Mouse (Mus musculus): ENCODE data around the gene C1rl.
"Not testable (repeated sequence)": the region's sequence is repeated elsewhere in the genome, so short reads cannot be mapped to it uniquely, and the experiment has no call there.

The C1rl gene

GRCm38 (mm10) chr6:124474621-124475020 is 18.3 kb upstream of the C1rl start:
- no peak for DNase-seq

DNA sequence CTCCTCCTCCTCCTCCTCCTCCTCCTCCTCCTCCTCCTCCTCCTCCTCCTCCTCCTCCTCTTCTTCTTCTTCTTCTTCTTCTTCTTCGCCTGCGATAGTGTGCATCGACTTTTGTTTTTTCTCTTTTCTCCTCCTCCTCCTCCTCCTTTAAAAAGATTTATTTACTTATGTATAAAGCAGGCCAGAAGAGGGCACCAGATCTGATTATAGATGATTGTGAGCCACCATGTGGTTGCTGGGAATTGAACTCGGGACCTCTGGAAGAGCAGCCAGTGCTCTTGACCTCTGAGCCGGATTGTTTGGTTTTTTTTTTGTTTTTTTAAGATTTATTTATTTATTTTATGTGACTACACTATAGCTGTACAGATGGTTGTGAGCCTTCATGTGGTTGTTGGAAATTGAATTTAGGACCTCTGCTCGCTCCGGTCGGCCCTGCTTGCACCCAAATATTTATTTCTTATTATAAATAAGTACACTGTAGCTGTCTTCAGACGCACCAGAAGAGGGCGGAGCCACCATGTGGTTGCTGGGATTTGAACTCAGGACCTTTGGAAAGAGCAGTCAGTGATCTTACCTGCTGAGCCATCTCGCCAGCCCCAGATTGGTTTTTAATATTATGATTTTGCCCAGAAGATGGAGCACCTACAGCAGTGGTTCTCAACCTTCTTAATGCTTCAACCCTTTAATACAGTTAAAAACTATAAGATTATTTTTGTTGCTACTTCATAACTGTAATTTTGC is 17.4 kb upstream of the C1rl start:
- DNase-seq: not testable (repeated sequence)

GRCm38 (mm10) chr6:124476216-124476615 is 16.7 kb upstream of the C1rl start:
- no peak for DNase-seq

DNA sequence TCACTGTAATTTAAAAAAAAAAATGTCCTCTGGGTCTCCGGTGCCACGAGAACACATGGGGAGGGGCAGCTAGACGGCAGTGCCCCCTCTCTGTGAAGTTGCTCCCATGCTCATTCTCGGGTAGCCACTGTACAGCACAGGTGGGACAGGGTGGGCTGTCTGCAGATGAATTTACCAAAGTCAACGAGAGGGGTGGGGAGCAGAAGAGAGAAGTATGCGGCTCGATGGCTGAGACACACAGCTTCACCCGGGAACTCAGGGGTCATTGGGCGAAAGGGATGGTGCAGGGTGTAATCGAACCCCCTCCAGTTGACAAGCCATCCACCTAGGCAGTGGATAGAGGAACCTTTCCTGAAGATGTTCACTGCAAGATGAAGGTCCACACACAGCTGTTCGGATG is 16.1 kb upstream of the C1rl start:
- DNase-seq: no peak

DNA sequence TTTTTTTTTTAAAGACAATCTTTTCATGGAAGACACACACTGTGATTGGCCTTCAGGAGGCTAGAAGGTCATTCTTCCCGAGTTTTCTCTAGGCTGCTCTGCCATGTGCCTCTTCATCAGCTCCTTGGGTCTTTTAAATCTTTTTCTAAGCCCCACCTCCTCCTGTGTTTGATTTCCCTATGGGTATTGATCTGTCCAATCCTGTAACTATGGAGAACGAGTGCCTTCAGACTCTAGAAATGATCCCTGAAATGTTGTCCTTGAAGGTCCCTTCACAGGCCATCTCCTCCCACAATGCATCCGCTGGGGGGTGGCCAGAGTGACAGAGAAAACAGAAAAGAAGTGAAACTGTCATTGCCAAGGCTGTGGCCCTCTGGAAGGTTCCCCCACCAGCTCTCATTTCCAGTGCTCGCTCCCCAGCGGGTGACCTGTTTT is 15.7 kb upstream of the C1rl start:
- no peak for DNase-seq

DNA sequence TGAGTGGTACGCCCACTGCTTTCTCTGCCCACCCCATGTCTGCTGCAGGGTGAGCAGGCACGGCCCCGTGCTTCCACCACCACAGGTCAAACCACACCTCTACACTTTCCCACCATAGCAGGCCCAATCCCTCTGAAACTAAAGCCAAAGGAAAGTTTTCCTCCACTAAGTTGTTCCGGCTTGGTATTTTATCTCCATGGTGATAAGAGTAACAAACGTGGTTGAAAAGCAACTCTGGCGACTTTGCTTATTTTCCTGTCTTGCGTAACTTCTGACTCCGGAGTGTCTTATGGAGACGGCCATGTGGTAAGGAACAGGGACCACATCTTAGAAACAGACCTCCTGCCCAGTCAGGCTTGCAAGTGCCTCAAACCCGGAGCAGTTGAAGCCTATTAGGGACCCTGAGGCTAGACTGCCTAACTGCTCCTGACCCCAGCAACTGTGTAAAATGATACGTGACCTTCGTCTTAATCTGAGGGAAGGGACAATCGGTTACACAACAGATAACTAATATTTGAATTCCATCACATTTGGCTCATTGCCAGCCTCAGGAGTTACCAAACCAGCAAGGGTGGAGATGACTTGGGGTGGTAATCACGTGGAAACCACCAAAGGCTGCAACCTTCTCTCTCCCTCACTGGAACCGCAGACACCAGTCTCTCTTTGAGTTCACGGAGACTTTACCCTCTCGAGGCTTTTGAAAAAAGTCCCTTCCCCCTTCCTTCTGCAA is 14.8 kb upstream of the C1rl start:
- no peak for DNase-seq

DNA sequence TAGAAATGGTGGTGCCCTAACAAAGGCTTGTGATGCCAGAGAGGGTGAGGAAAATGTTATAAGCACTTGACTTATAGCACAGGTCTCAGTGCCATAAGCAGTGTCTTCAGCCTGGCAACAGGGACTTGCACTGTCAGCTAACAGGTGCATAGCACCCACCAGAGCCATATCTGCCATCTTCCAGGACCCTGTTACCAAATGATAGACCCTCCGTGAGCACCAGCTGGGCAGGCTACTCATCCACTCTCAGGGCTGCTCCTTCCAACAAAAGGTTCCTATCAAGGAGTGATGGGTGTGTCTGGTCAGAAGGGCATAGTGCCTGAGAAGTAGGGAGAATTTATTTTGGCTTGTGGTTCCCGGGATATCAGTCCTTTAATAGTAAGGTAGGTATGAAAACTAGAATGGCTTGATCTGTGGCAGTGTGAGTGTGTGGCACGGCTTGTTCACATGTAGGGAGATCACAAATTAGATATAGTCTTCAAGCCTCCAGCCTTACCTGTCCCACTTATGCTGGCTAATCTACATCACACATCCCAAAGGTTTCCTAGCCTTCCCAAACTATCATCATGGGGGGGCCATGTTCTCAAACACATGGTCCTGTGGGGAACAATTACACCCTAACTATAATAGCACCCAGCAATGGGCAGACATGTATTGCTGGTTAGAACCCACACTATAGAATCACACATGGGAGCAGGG is 13.9 kb upstream of the C1rl start:
- DNase-seq: no peak

DNA sequence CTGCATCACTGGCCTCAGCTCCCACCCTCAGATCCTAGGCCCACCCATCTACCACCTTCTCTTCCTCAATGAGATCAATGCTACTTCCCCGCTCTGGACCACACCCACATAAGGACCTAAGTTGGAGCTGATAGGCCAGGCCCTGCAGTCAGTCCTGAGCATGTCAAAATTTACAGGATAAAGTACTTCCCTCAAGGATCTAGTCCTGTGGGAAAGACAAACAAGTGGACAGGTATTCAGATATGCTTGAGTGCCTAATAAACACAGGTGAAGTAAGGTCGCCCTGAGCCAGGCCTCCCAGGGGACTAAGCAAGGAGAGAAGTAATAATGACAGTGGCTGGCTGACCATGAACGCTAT is 13.4 kb upstream of the C1rl start:
- no peak for DNase-seq

DNA sequence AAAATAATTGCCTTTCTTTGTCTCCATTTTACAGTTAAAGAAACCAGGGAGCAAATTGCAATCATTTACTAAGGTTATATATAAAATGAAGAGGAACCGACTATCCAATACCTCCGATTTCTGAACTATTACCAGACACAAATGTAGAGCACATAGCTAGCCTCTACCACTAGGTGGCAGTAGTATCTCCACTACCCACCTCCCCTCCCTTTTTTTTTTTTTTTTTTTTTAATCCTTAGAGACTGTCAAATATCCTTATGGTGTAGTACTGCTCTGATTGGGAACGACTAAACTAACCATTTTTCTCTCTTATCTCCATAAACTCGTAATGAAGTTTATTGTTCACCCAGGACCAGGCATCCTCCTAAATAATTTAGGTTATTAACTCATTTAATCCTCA is 12.6 kb upstream of the C1rl start:
- peak in 1 of 2 experiments; percentile 56 for DNase-seq

GRCm38 (mm10) chr6:124481571-124481970 is 11.3 kb upstream of the C1rl start:
- peak; percentile 84 for DNase-seq

- not testable (repeated sequence) for DNase-seq
Observed at GRCm38 (mm10) chr6:124483831-124484230, 9.1 kb upstream of the C1rl start.

- peak in 1 of 2 experiments; percentile 41 for DNase-seq
Observed at GRCm38 (mm10) chr6:124484851-124485250, 8.1 kb upstream of the C1rl start.

- no peak for DNase-seq
Observed at GRCm38 (mm10) chr6:124485414-124486144, 7.3 kb upstream of the C1rl start.

GRCm38 (mm10) chr6:124487509-124487908 is 5.4 kb upstream of the C1rl start:
- DNase-seq: no peak

GRCm38 (mm10) chr6:124488952-124489351 is 4.0 kb upstream of the C1rl start:
- DNase-seq: no peak

DNA sequence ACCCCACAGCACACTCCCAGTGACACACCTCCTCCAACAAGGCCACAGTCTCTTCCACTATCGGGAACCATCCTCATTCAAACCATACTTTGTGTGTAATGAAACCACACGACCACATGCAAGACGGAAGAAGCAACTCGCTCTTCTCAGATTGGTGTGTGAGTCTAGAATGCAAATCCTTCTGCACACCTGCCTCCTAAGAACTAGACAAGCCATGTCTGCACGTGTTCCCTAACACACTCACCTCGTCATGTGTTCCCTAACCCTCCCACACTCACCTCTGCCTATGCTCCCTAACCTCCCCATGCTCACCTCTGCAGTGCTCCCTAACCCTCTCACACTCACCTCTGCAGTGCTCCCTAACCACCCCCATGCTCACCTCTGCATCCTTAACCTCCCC is 1.5 kb upstream of the C1rl start:
- DNase-seq: no peak

DNA sequence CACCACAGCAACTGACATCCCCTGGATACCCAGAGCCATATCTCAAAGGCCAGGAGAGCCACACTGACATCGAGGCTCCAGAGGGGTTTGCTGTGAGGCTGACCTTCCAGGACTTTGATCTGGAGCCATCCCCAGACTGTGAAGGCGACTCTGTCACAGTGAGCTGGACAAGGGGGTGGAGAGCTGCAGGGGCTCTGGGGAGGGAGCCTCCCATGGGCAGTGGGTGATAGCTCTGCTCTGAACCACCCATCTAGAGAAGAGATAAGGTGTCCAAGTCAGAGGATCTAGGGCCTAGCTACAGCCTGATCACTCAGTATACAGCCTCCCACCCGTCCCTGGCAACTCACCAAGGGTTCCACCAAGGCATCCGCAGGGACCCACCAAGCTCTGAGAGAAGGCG is 973 bp downstream of the C1rl start:
- DNase-seq: no peak

DNA sequence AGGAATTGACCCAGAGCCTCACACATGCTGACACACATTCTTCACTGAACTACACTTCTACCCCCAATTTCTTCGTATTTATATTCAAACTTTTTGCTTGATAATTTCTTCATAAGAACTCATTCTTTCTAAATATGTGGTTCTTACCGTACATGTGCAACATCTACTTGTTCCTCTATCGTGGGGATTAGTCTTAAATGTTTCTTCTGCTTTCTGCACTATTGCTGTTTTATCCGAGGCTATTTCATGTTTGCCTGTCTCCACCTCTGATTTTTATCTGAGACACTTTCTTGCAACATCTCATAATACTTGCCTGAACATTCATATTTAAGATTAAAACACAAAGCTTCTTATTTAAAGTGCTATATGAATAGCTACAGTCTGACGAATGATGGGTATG is 3.1 kb downstream of the C1rl start:
- no peak for DNase-seq

GRCm38 (mm10) chr6:124499914-124500566 is 7.1 kb downstream of the C1rl start:
- no peak for DNase-seq

GRCm38 (mm10) chr6:124501473-124501872 is 8.6 kb downstream of the C1rl start:
- DNase-seq: no peak

GRCm38 (mm10) chr6:124502021-124502420 is 9.1 kb downstream of the C1rl start:
- no peak for DNase-seq

- no peak for DNase-seq
Observed at GRCm38 (mm10) chr6:124505028-124505427, 12.1 kb downstream of the C1rl start.

DNA sequence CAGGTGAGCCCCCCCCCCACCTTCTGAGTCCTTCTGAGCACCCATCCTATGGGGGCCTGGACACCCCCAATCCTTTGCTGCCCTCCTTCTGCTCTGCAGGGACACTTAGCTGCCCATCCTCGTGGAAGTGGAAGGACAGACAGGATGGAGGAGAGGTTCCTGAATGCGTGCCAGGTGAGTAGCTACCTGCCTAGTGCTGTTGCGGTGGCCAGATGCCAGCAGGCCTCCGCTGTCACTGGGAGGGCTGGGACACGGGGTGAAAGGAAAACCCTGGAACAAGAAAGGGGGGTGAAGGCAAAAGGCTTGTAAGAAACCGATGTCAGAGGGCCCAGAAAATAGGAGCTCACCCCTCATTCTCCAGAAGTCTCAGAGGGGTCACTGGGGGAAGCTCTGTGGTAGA is 14.1 kb downstream of the C1rl start:
- DNase-seq: no peak
